Mouse (Mus musculus) midbrain, embryonic 13.5 days (tissue): ENCODE measurements around the gene Cyp27b1. TPM values are rescaled to one million over a fixed set of nuclear protein-coding genes. Genes with fewer than 3 reads are reported as not detected.

Experiments used
- ATAC-seq: fragments of 200-750 bp; cut with Nextera tagmentation; 2 replicates; pipeline ENCODE4 v1.8.0; 2017; ENCODE audit warnings: mild to moderate bottlenecking, moderate TSS enrichment, moderate library complexity
- H3K27ac ChIP-seq: fragments of 300-500 bp; sonication (generic); 2 replicates; pipeline ENCODE4 v1.5.1; 2015; ENCODE audit warnings: inconsistent platforms, mild to moderate bottlenecking, moderate library complexity
- H3K27me3 ChIP-seq: fragments of 300-500 bp; sonication (generic); 2 replicates; pipeline ENCODE4 v1.6.1; 2015; ENCODE audit warnings: mild to moderate bottlenecking, inconsistent platforms
- H3K36me3 ChIP-seq: fragments of 300-500 bp; sonication (generic); 2 replicates; pipeline ENCODE4 v1.6.1; 2015; ENCODE audit warnings: mild to moderate bottlenecking, inconsistent platforms
- H3K4me1 ChIP-seq: fragments of 300-500 bp; sonication (generic); replicated peaks from 2 replicates; pipeline ENCODE4 v1.6.1; 2015; ENCODE audit warnings: inconsistent platforms
- H3K4me2 ChIP-seq: fragments of 300-500 bp; sonication (generic); replicated peaks from 2 replicates; pipeline ENCODE4 v1.6.1; 2015; ENCODE audit warnings: moderate library complexity, mild to moderate bottlenecking, inconsistent platforms
- H3K4me3 ChIP-seq: fragments of 300-500 bp; sonication (generic); replicated peaks from 2 replicates; pipeline ENCODE4 v1.5.1; 2015; ENCODE audit warnings: mild to moderate bottlenecking, inconsistent platforms
- H3K9ac ChIP-seq: fragments of 300-500 bp; sonication (generic); replicated peaks from 2 replicates; pipeline ENCODE4 v1.6.1; 2015; ENCODE audit warnings: mild to moderate bottlenecking, inconsistent platforms
- H3K9me3 ChIP-seq: fragments of 300-500 bp; sonication (generic); 2 replicates; pipeline ENCODE4 v1.6.1; 2016; ENCODE audit warnings: mild to moderate bottlenecking, inconsistent platforms
- WGBS: fragments of 180-500 bp; shearing (Covaris S2); methylation state at CpG from one replicate; pipeline ENCODE4 v1.1.7; 2015; 5-methylcytosine and 5-hydroxymethylcytosine counted together
- polyA plus RNA-seq: library from polyadenylated mRNA; unstranded; fragments of >200 nt; fragmentation: Nextera tagmentation; extraction: Ambion mirVana; gene quantifications from 2 replicates; pipeline ENCODE4 v1.2.1, GENCODE M21; 2015

The Cyp27b1 gene
- polyA plus RNA-seq, 1 experiment from 2014 or later: 0.08 TPM

- 84% methylated on average over 12 of the region's 12 CpGs for WGBS
Measured at GRCm38 (mm10) chr10:127036273-127036672, 11.8 kb upstream of the Cyp27b1 start.

GRCm38 (mm10) chr10:127037641-127038040, 10.4 kb upstream of the Cyp27b1 start:
- no peak overlapping the region for H3K9ac ChIP-seq
- 72% methylated on average over 12 of the region's 12 CpGs for WGBS
- peaks cover 10% of the 10 kb centered on the region for H3K27me3 ChIP-seq
- H3K9me3 ChIP-seq: no peaks in the 10 kb centered on the region
- H3K4me1 ChIP-seq: peaks cover 12% of the 10 kb centered on the region
- no peaks in the 10 kb centered on the region for H3K36me3 ChIP-seq
- ATAC-seq: no peak
- no peak overlapping the region for H3K4me2 ChIP-seq
- H3K4me3 ChIP-seq: no peak overlapping the region
- H3K27ac ChIP-seq: no peak overlapping the region

More at GRCm38 (mm10) chr10:127036273-127036672, 11.8 kb upstream of the Cyp27b1 start:
- no peaks in the 10 kb centered on the region for H3K36me3 ChIP-seq
- H3K4me2 ChIP-seq: no peak overlapping the region
- H3K27me3 ChIP-seq: peaks cover 10% of the 10 kb centered on the region
- H3K4me1 ChIP-seq: peaks cover 6% of the 10 kb centered on the region
- no peak overlapping the region for H3K9ac ChIP-seq
- ATAC-seq: no peak
- no peak overlapping the region for H3K4me3 ChIP-seq
- H3K9me3 ChIP-seq: no peaks in the 10 kb centered on the region
- no peak overlapping the region for H3K27ac ChIP-seq

GRCm38 (mm10) chr10:127040569-127041214, 7.4 kb upstream of the Cyp27b1 start:
- ATAC-seq: no peak; the same call in 1 of the 2 replicates

GRCm38 (mm10) chr10:127041274-127041766, 6.7 kb upstream of the Cyp27b1 start, which contains the start of the genes Mettl1 and Eef1akmt3:
Gene Mettl1, plus strand, starts transcription at chr10:127041414.
Gene Eef1akmt3, minus strand, starts transcription at chr10:127041513.
- Histone ChIP-seq H3K27me3 (peaks cover 10% of the 10 kb centered on the region), H3K36me3 (peaks cover 9% of the 10 kb centered on the region), H3K27ac (no peak within 1 kb of the TSS; the same call in 1 of the 2 replicates), H3K9me3 (no peaks in the 10 kb centered on the region), H3K4me1 (peaks cover 16% of the 10 kb centered on the region), H3K4me2 (peak within 1 kb of the TSS; percentile 92), H3K4me3 (peak within 1 kb of the TSS; percentile 79), H3K9ac (peak within 1 kb of the TSS; percentile 73)
- WGBS: 1% methylated on average over 28 of the region's 28 CpGs
- peak; percentile 84 for ATAC-seq

More at GRCm38 (mm10) chr10:127040569-127041214, 7.4 kb upstream of the Cyp27b1 start:
- WGBS: 1% methylated on average over 20 of the region's 20 CpGs
- Histone ChIP-seq H3K4me2 (peak overlapping the region; percentile 92), H3K4me1 (peaks cover 16% of the 10 kb centered on the region), H3K9ac (peak overlapping the region; percentile 73), H3K27me3 (peaks cover 10% of the 10 kb centered on the region), H3K4me3 (peak overlapping the region; percentile 79), H3K9me3 (no peaks in the 10 kb centered on the region), H3K27ac (no peak overlapping the region), H3K36me3 (peaks cover 9% of the 10 kb centered on the region)

- peak; percentile 86 for ATAC-seq
- H3K9me3 ChIP-seq: no peaks in the 10 kb centered on the region
- peaks cover 9% of the 10 kb centered on the region for H3K36me3 ChIP-seq
- peak overlapping the region; percentile 92 for H3K4me2 ChIP-seq
- peak overlapping the region; percentile 79 for H3K4me3 ChIP-seq
- H3K27ac ChIP-seq: no peak overlapping the region; the same call in 1 of the 2 replicates
- H3K27me3 ChIP-seq: peaks cover 10% of the 10 kb centered on the region
- whole genome bisulfite sequencing: under 1% methylated on average over 44 of the region's 44 CpGs
- peaks cover 16% of the 10 kb centered on the region for H3K4me1 ChIP-seq
- H3K9ac ChIP-seq: peak overlapping the region; percentile 73
Measured at GRCm38 (mm10) chr10:127041774-127042338, 6.2 kb upstream of the Cyp27b1 start.

GRCm38 (mm10) chr10:127042468-127043115, 5.5 kb upstream of the Cyp27b1 start:
- peaks cover 16% of the 10 kb centered on the region for H3K27me3 ChIP-seq
- H3K36me3 ChIP-seq: peaks cover 9% of the 10 kb centered on the region
- H3K4me1 ChIP-seq: peaks cover 16% of the 10 kb centered on the region
- no peak overlapping the region for H3K27ac ChIP-seq
- no peaks in the 10 kb centered on the region for H3K9me3 ChIP-seq
- H3K4me3 ChIP-seq: peak overlapping the region; percentile 79
- WGBS: 23% methylated on average over 5 of the region's 5 CpGs
- no peak for ATAC-seq
- peak overlapping the region; percentile 73 for H3K9ac ChIP-seq
- H3K4me2 ChIP-seq: peak overlapping the region; percentile 92

- Histone ChIP-seq H3K9ac (no peak overlapping the region), H3K27ac (no peak overlapping the region), H3K4me2 (peak overlapping the region; percentile 92; the same call in 1 of the 2 replicates), H3K27me3 (peaks cover 22% of the 10 kb centered on the region), H3K4me3 (no peak overlapping the region), H3K4me1 (peaks cover 16% of the 10 kb centered on the region), H3K36me3 (peaks cover 9% of the 10 kb centered on the region), H3K9me3 (no peaks in the 10 kb centered on the region)
- no peak for ATAC-seq
- 43% methylated on average over 6 of the region's 6 CpGs for WGBS
Measured at GRCm38 (mm10) chr10:127043187-127043586, 4.9 kb upstream of the Cyp27b1 start.

- Histone ChIP-seq H3K9me3 (no peaks in the 10 kb centered on the region), H3K4me2 (no peak overlapping the region), H3K27ac (no peak overlapping the region), H3K36me3 (peaks cover 13% of the 10 kb centered on the region), H3K4me1 (peaks cover 11% of the 10 kb centered on the region), H3K9ac (no peak overlapping the region), H3K27me3 (peaks cover 58% of the 10 kb centered on the region), H3K4me3 (no peak overlapping the region)
- WGBS: 4% methylated on average over 35 of the region's 35 CpGs
- ATAC-seq: no peak
Measured at GRCm38 (mm10) chr10:127048608-127049394, 751 bp downstream of the Cyp27b1 start.

- Histone ChIP-seq H3K27ac (no peak overlapping the region), H3K4me2 (no peak overlapping the region), H3K27me3 (peaks cover 58% of the 10 kb centered on the region), H3K4me1 (peaks cover 11% of the 10 kb centered on the region), H3K9me3 (no peaks in the 10 kb centered on the region), H3K9ac (no peak overlapping the region), H3K4me3 (no peak overlapping the region), H3K36me3 (peaks cover 16% of the 10 kb centered on the region)
- ATAC-seq: 0 out of 2 replicates have a peak, but pooled peaks have one; percentile 26
- 3% methylated on average over 29 of the region's 29 CpGs for WGBS
Measured at GRCm38 (mm10) chr10:127049395-127050118, 1.5 kb downstream of the Cyp27b1 start.

- WGBS: 21% methylated on average over 10 of the region's 10 CpGs
- Histone ChIP-seq H3K27me3 (peaks cover 58% of the 10 kb centered on the region), H3K4me1 (peaks cover 16% of the 10 kb centered on the region), H3K9ac (no peak overlapping the region), H3K4me2 (no peak overlapping the region), H3K36me3 (peaks cover 17% of the 10 kb centered on the region), H3K4me3 (no peak overlapping the region), H3K27ac (no peak overlapping the region), H3K9me3 (no peaks in the 10 kb centered on the region)
- 0 out of 2 replicates have a peak, but pooled peaks have one; percentile 4 for ATAC-seq
Measured at GRCm38 (mm10) chr10:127050119-127050474, 2.0 kb downstream of the Cyp27b1 start.

GRCm38 (mm10) chr10:127054646-127055045, 6.6 kb downstream of the Cyp27b1 start:
- no peak overlapping the region for H3K4me2 ChIP-seq
- peaks cover 42% of the 10 kb centered on the region for H3K36me3 ChIP-seq
- no peak for ATAC-seq
- H3K27me3 ChIP-seq: peaks cover 31% of the 10 kb centered on the region
- WGBS: 81% methylated on average over 4 of the region's 4 CpGs
- H3K9ac ChIP-seq: no peak overlapping the region
- no peaks in the 10 kb centered on the region for H3K9me3 ChIP-seq
- H3K27ac ChIP-seq: no peak overlapping the region
- no peak overlapping the region for H3K4me3 ChIP-seq
- peaks cover 36% of the 10 kb centered on the region for H3K4me1 ChIP-seq
